Mouse (Mus musculus) CH12.LX (cell line): ENCODE results near the gene BC147527. TPM values are rescaled to one million over a fixed set of nuclear protein-coding genes. Genes with fewer than 3 reads are reported as not detected.

Experiments
- DNase-seq: peaks from one replicate; pipeline ENCODE4 v3.0.0-alpha.2; 2013; ENCODE audit errors: extremely low read depth
- H3K27ac ChIP-seq: 2 replicates; pipeline ENCODE4 v1.5.1; 2012; ENCODE audit warnings: low read depth, mild to moderate bottlenecking, control low read depth, moderate library complexity; ENCODE audit not compliant: insufficient read depth
- H3K27me3 ChIP-seq: replicated peaks from 2 replicates; pipeline ENCODE3; 2012; ENCODE audit warnings: inconsistent platforms
- H3K36me3 ChIP-seq, 2 experiments: replicated peaks in 1 of 2; 2 replicates each; pipeline versions ENCODE3 to v1.6.1; 2012; ENCODE audit warnings: inconsistent platforms in 1 of 2, low read length in 1 of 2, mild to moderate bottlenecking in 1 of 2, mixed read lengths in 1 of 2, moderate library complexity in 1 of 2; ENCODE audit not compliant: control insufficient read depth in 1 of 2, insufficient read depth in 1 of 2
- H3K4me1 ChIP-seq, 2 experiments: 2 replicates each; pipeline ENCODE4 v1.6.1; 2012; ENCODE audit warnings: inconsistent platforms in 1 of 2, moderate library complexity in 1 of 2; ENCODE audit not compliant: insufficient read depth in 2 of 2, control insufficient read depth in 1 of 2
- H3K4me2 ChIP-seq: 2 replicates; pipeline ENCODE4 v1.6.1; 2012; ENCODE audit warnings: low read depth, mild to moderate bottlenecking, control low read depth; ENCODE audit not compliant: poor library complexity, insufficient read depth, severe bottlenecking
- H3K4me3 ChIP-seq, 3 experiments: fragments of 150-350 bp in 1 of 3; sonication (generic) in 1 of 3; replicated peaks in 1 of 3; 2 replicates each; pipeline versions ENCODE3 to v1.5.1; 2011 to 2012; ENCODE audit warnings: low read depth in 2 of 3, low read length in 2 of 3, mild to moderate bottlenecking in 2 of 3, moderate library complexity in 2 of 3, control low read depth in 1 of 3, improper control_type of control experiment in 1 of 3, inconsistent platforms in 1 of 3, mixed read lengths in 1 of 3; ENCODE audit not compliant: poor library complexity in 1 of 3
- H3K79me2 ChIP-seq: replicated peaks from 2 replicates; pipeline ENCODE4 v1.6.1; 2012; ENCODE audit warnings: mild to moderate bottlenecking, moderate library complexity; ENCODE audit not compliant: control insufficient read depth, poor library complexity, insufficient read depth, severe bottlenecking; ENCODE audit errors: extremely low read depth
- H3K9ac ChIP-seq: 2 replicates; pipeline ENCODE4 v1.6.1; 2012; ENCODE audit warnings: low read depth, mild to moderate bottlenecking, control low read depth, moderate library complexity; ENCODE audit not compliant: insufficient read depth
- H3K9me3 ChIP-seq: replicated peaks from 2 replicates; pipeline ENCODE3; 2012; ENCODE audit warnings: low read length, inconsistent platforms, mixed read lengths
- CHD1 ChIP-seq: IDR thresholded peaks from 2 replicates; pipeline ENCODE4 v1.6.1; 2012; ENCODE audit warnings: low read depth, low read length, improper control_type of control experiment, inconsistent platforms
- CHD2 ChIP-seq: IDR thresholded peaks from 2 replicates; pipeline ENCODE4 v1.6.1; 2011; ENCODE audit warnings: low read length, improper control_type of control experiment
- CTCF ChIP-seq, 2 experiments: IDR thresholded peaks in 1 of 2; conservative IDR thresholded peaks in 1 of 2; 2 replicates each; pipeline ENCODE4 v1.5.1; 2011 to 2012; ENCODE audit warnings: low read depth in 2 of 2, low read length in 2 of 2, improper control_type of control experiment in 1 of 2, inconsistent platforms in 1 of 2, mild to moderate bottlenecking in 1 of 2, moderate library complexity in 1 of 2
- E2F4 ChIP-seq: IDR thresholded peaks from 2 replicates; pipeline ENCODE4 v1.6.1; 2011; ENCODE audit warnings: low read depth, low read length, improper control_type of control experiment; ENCODE audit not compliant: insufficient replicate concordance
- ELF1 ChIP-seq: IDR thresholded peaks from 2 replicates; pipeline ENCODE4 v1.6.1; 2014; ENCODE audit warnings: low read depth, mild to moderate bottlenecking, inconsistent platforms, low read length, improper control_type of control experiment
- EP300 ChIP-seq: IDR thresholded peaks from 2 replicates; pipeline ENCODE4 v1.6.1; 2011; ENCODE audit warnings: low read length, improper control_type of control experiment
- ETS1 ChIP-seq: conservative IDR thresholded peaks from 2 replicates; pipeline ENCODE4 v1.6.1; 2012; ENCODE audit warnings: low read depth, mild to moderate bottlenecking, inconsistent platforms, low read length, improper control_type of control experiment, moderate library complexity
- GABPA ChIP-seq: IDR thresholded peaks from 2 replicates; pipeline ENCODE4 v1.6.1; 2012; ENCODE audit warnings: low read depth, low read length, improper control_type of control experiment, inconsistent platforms; ENCODE audit not compliant: insufficient replicate concordance
- HCFC1 ChIP-seq: IDR thresholded peaks from 2 replicates; pipeline ENCODE4 v1.6.1; 2012; ENCODE audit warnings: low read depth, mild to moderate bottlenecking, inconsistent platforms, low read length, improper control_type of control experiment
- IRF4 ChIP-seq: IDR thresholded peaks from 2 replicates; pipeline ENCODE4 v1.6.1; 2014; ENCODE audit warnings: low read depth, mild to moderate bottlenecking, inconsistent platforms, low read length, improper control_type of control experiment
- JUN ChIP-seq: IDR thresholded peaks from 2 replicates; pipeline ENCODE4 v1.6.1; 2011; ENCODE audit warnings: low read depth, mild to moderate bottlenecking, low read length, improper control_type of control experiment, moderate library complexity; ENCODE audit not compliant: insufficient read depth
- JUND ChIP-seq: conservative IDR thresholded peaks from 2 replicates; pipeline ENCODE4 v1.6.1; 2011; ENCODE audit warnings: low read depth, low read length, improper control_type of control experiment
- KAT2A ChIP-seq: IDR thresholded peaks from 2 replicates; pipeline ENCODE4 v1.6.1; 2012; ENCODE audit warnings: low read length, improper control_type of control experiment, inconsistent platforms; ENCODE audit not compliant: insufficient replicate concordance
- MAFK ChIP-seq: IDR thresholded peaks from 2 replicates; pipeline ENCODE4 v1.6.1; 2011; ENCODE audit warnings: low read length, improper control_type of control experiment; ENCODE audit not compliant: insufficient replicate concordance
- MAX ChIP-seq: IDR thresholded peaks from 2 replicates; pipeline ENCODE4 v1.6.1; 2011; ENCODE audit warnings: low read length, improper control_type of control experiment
- MAZ ChIP-seq: IDR thresholded peaks from 2 replicates; pipeline ENCODE4 v1.6.1; 2012; ENCODE audit warnings: low read depth, mild to moderate bottlenecking, inconsistent platforms, low read length, improper control_type of control experiment, moderate library complexity
- MEF2A ChIP-seq: IDR thresholded peaks from 2 replicates; pipeline ENCODE4 v1.6.1; 2014; ENCODE audit warnings: low read depth, mild to moderate bottlenecking, inconsistent platforms, low read length, improper control_type of control experiment, borderline replicate concordance
- MYC ChIP-seq: IDR thresholded peaks from 2 replicates; pipeline ENCODE4 v1.6.1; 2011; ENCODE audit warnings: low read depth, mild to moderate bottlenecking, improper control_type of control experiment, low read length
- NELFE ChIP-seq: IDR thresholded peaks from 2 replicates; pipeline ENCODE4 v1.6.1; 2011; ENCODE audit warnings: low read depth, low read length, improper control_type of control experiment
- NRF1 ChIP-seq: IDR thresholded peaks from 2 replicates; pipeline ENCODE4 v1.6.1; 2014; ENCODE audit warnings: low read depth, mild to moderate bottlenecking, inconsistent platforms, low read length, improper control_type of control experiment, moderate library complexity
- PAX5 ChIP-seq: IDR thresholded peaks from 2 replicates; pipeline ENCODE4 v1.6.1; 2012; ENCODE audit warnings: low read length, inconsistent platforms, mixed read lengths
- POLR2AphosphoS2 ChIP-seq: IDR thresholded peaks from 2 replicates; pipeline ENCODE4 v1.6.1; 2011; ENCODE audit warnings: low read depth, low read length, improper control_type of control experiment
- RAD21 ChIP-seq: IDR thresholded peaks from 2 replicates; pipeline ENCODE4 v1.6.1; 2011; ENCODE audit warnings: low read depth, mild to moderate bottlenecking, low read length, improper control_type of control experiment, moderate library complexity
- RCOR1 ChIP-seq: conservative IDR thresholded peaks from 2 replicates; pipeline ENCODE4 v1.6.1; 2012; ENCODE audit warnings: low read depth, mild to moderate bottlenecking, inconsistent platforms, low read length, improper control_type of control experiment
- SIN3A ChIP-seq: IDR thresholded peaks from 2 replicates; pipeline ENCODE4 v1.6.1; 2012; ENCODE audit warnings: low read length, improper control_type of control experiment, inconsistent platforms
- SMC3 ChIP-seq: IDR thresholded peaks from 2 replicates; pipeline ENCODE4 v1.6.1; 2011; ENCODE audit warnings: low read depth, low read length, improper control_type of control experiment
- TBP ChIP-seq: conservative IDR thresholded peaks from 2 replicates; pipeline ENCODE4 v1.6.1; 2011; ENCODE audit warnings: low read depth, low read length, improper control_type of control experiment
- UBTF ChIP-seq: IDR thresholded peaks from 2 replicates; pipeline ENCODE4 v1.6.1; 2012; ENCODE audit warnings: low read depth, mild to moderate bottlenecking, inconsistent platforms, low read length, improper control_type of control experiment, moderate library complexity
- USF1 ChIP-seq: IDR thresholded peaks from 2 replicates; pipeline ENCODE4 v1.6.1; 2014; ENCODE audit warnings: low read depth, mild to moderate bottlenecking, inconsistent platforms, low read length, improper control_type of control experiment
- USF2 ChIP-seq: conservative IDR thresholded peaks from 2 replicates; pipeline ENCODE4 v1.6.1; 2011; ENCODE audit warnings: low read depth, low read length, improper control_type of control experiment
- ZC3H11A ChIP-seq: IDR thresholded peaks from 2 replicates; pipeline ENCODE4 v1.6.1; 2012; ENCODE audit warnings: low read depth, mild to moderate bottlenecking, inconsistent platforms, low read length, improper control_type of control experiment
- ZKSCAN1 ChIP-seq: IDR thresholded peaks from 2 replicates; pipeline ENCODE4 v1.6.1; 2012; ENCODE audit warnings: low read depth, inconsistent platforms, low read length, improper control_type of control experiment, borderline replicate concordance
- ZNF384 ChIP-seq: IDR thresholded peaks from 2 replicates; pipeline ENCODE4 v1.6.1; 2012; ENCODE audit warnings: low read depth, low read length, improper control_type of control experiment, inconsistent platforms
- dilution Hi-C: fragments of 300-500 bp; cut with MboI; formaldehyde crosslinking; loops from 2 replicates; pipeline ENCODE4 v1.14.3; 2020; ENCODE audit warnings: low sequenced_read_pairs; ENCODE audit not compliant: extremely low pct_unique_long_range_greater_than_20kb, extremely low pct_ligation_motif_present
- in situ Hi-C: fragments of 300-500 bp; cut with MboI; formaldehyde crosslinking; loops from 3 replicates; pipeline ENCODE4 v1.14.3; 2019; ENCODE audit warnings: low sequenced_read_pairs, low pct_ligation_motif_present, low pct_unique_long_range_greater_than_20kb, mixed read lengths
- polyA plus RNA-seq: library from polyadenylated mRNA; unstranded; fragments of >175 nt; gene quantifications from 2 replicates; pipeline ENCODE4 v1.2.1, GENCODE M21; 2012; ENCODE audit warnings: low read depth; ENCODE audit not compliant: insufficient read length
- total RNA-seq, 2 experiments: library from RNA; depleted of rRNA; stranded (reverse); fragments of 300-350 nt in 1 of 2; fragments of >200 nt in 1 of 2; gene quantifications; 2 replicates each; pipeline ENCODE4 v1.2.3; 2012 to 2014

Gene BC147527
- total and polyA plus RNA-seq, 3 experiments: 17.2 to 55.8 (median 33.6) TPM

GRCm38 (mm10) chr13:120310749-120311148 is 10.6 kb downstream of the BC147527 start:
- Histone ChIP-seq H3K9ac (no peak overlapping the region), H3K4me2 (no peak overlapping the region), H3K27me3 (no peaks in the 10 kb centered on the region), H3K36me3 (peaks cover 7 to 22% of the 10 kb centered on the region in 2 experiments), H3K4me1 (peaks cover 2 to 28% of the 10 kb centered on the region in 2 experiments; a peak in 2 of 4 replicates), H3K27ac (no peak overlapping the region), H3K4me3 (no peak overlapping the region), H3K9me3 (no peaks in the 10 kb centered on the region), H3K79me2 (no peaks in the 10 kb centered on the region)
- dilution Hi-C loops: no loop called here
- no peak for DNase-seq
- in situ Hi-C loops: no loop called here
- TF ChIP-seq GABPA (no peak), IRF4 (no peak)

GRCm38 (mm10) chr13:120313584-120313983 is 13.4 kb downstream of the BC147527 start:
- in situ Hi-C loops (no loop called here), dilution Hi-C loops (no loop called here)
- H3K4me1 ChIP-seq: peaks cover 2 to 18% of the 10 kb centered on the region in 2 experiments; a peak in 2 of 4 replicates
- no peaks in the 10 kb centered on the region for H3K27me3 ChIP-seq
- DNase-seq: peak; percentile 52
- H3K9me3 ChIP-seq: no peaks in the 10 kb centered on the region
- no peaks in the 10 kb centered on the region for H3K79me2 ChIP-seq
- peak overlapping the region; percentile 43; the same call in 1 of the 2 replicates for H3K4me2 ChIP-seq
- no peak overlapping the region for H3K27ac ChIP-seq
- peak overlapping the region in 1 of 3 experiments; percentile 6 for H3K4me3 ChIP-seq
- H3K9ac ChIP-seq: peak overlapping the region; percentile 37; the same call in 1 of the 2 replicates
- H3K36me3 ChIP-seq: peaks cover 0 to 7% of the 10 kb centered on the region in 2 experiments
- TF ChIP-seq RAD21 (peak; percentile 92), ZNF384 (no peak), HCFC1 (no peak; the same call in 1 of the 2 replicates), JUND (no peak), USF2 (no peak), ZC3H11A (peak; percentile 72), ZKSCAN1 (no peak), SMC3 (peak; percentile 88), ETS1 (no peak), E2F4 (peak; percentile 94), MYC (no peak), UBTF (no peak), CHD2 (no peak), MAX (no peak), USF1 (no peak), SIN3A (no peak), MAFK (no peak), ELF1 (no peak), NELFE (peak; percentile 40; the same call in 1 of the 2 replicates), KAT2A (no peak), RCOR1 (no peak), GABPA (no peak), MAZ (no peak), EP300 (no peak), MEF2A (no peak), CTCF (conservative IDR thresholded peaks at IDR 0.05 in 1 of 2, IDR thresholded peaks at IDR 0.05 in 1 of 2; ENCODE audit: low read depth in 2 of 2, low read length in 2 of 2) (peak in 1 of 2 experiments; percentile 90; a peak in 2 of 4 replicates), POLR2AphosphoS2 (no peak), CHD1 (no peak), PAX5 (no peak), JUN (no peak), NRF1 (no peak), TBP (no peak)
